Mouse (Mus musculus) monocyte, adult 59 days (primary cell): ENCODE data around the gene Ift122. TPM values are rescaled to one million over a fixed set of nuclear protein-coding genes. Genes with fewer than 3 reads are reported as not detected.

Experiments
- total RNA-seq, 2 experiments: library from RNA; stranded (reverse); gene quantifications; one replicate each; pipeline ENCODE4 v1.2.4; 2023

Ift122 gene
- 1 to 10 TPM; 3.3 to 7.1 TPM for total RNA-seq

DNA sequence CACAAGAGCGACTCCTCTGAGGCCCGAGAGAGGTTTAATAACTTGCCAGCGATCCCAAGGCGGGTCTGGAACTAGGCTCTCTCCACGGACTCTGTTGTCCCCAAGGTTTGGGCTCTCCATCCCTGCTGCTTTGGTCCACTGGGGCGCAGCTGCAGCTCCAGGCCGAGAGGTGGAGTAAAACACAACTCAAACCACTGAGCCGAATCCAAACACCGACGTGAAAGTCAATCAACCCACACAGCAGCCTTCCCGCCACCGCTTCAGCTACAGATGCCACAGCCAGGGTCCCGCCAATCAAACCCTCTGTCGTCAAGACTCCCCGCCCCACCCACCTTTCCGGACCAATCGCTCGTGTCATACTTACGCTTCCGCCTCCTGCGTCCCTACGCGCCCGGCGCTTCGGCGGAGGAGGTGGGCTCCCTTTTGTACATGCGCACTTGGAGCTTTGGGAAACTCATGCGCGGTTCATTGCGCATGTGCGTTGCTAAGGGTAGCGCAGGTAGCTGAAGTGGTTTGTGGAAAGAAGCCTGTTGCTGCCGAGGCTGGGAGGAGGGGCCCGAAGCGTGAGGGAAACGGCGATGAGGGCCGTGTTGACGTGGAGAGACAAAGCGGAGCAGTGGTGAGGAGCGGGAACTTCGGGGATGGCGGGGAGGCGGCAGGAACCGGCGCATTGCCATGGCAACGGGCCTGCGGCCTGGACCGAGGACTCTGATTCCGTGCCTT is at the start of gene Ift122, which contains the start of gene Mbd4:
Ift122 (plus strand) TSS at position 380 of the 723 bp plus-strand sequence.
Mbd4 (minus strand) TSS at position 281 of the 723 bp plus-strand sequence.

GRCm38 (mm10) chr6:115808488-115809231 is 44.6 kb upstream of the Ift122 start, which contains the start of gene Rpl32:
TSS of gene Rpl32 (minus strand) at chr6:115808747.

GRCm38 (mm10) chr6:115838161-115838597 is 15.1 kb upstream of the Ift122 start, which contains the start of gene Efcab12:
TSS of gene Efcab12 (minus strand) at chr6:115838412.

GRCm38 (mm10) chr6:115931639-115932038 is 78.4 kb downstream of the Ift122 start, which contains the start of gene Rho:
TSS of gene Rho (plus strand) at chr6:115931748.

DNA sequence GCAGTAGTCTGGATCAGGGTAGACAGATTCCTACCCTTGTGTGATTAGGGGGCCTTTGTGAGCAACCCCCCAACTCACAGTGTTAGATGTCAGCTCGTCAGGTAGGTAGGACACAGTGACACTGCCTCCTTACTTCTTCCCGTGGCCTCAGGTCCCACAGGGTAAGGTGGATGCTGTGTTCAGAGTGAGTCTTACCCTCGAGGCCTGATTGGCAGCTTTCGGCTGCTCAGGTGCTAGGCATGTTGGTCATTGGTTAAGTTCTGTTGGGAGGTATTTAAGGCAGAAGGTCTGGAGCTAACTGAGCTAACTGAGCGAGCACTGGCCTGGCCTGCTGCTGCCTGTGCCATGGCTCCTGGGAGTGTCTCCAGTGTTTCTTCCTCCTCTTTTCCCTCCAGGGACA is 91.4 kb downstream of the Ift122 start, which contains the start of gene H1foo:
H1foo (plus strand) TSS at position 301 of the 400 bp plus-strand sequence.

Other genes with a start within 250 kb of the Ift122 start
- 100 to 1,000 TPM; 212 to 220 TPM for gene Raf1, start 176.8 kb upstream of the Ift122 start, total RNA-seq
- not detected for gene Tmem40, start 91.1 kb upstream of the Ift122 start, total RNA-seq
- gene Cand2, start 78.9 kb upstream of the Ift122 start, total RNA-seq: under 1 TPM in 1 of 2 experiments, not detected in 1; 0.12 TPM
- 1,000 to 10,000 TPM; 1,643 to 1,718 TPM for gene Rpl32, start 44.7 kb upstream of the Ift122 start, total RNA-seq
- gene Efcab12, start 15.1 kb upstream of the Ift122 start, total RNA-seq: not detected
- 1 to 10 TPM; 7.9 to 8.5 TPM for gene Mbd4, start 99 bp upstream of the Ift122 start, total RNA-seq
- not detected for gene Rho, start 78.3 kb downstream of the Ift122 start, total RNA-seq
- not detected for gene H1foo, start 91.5 kb downstream of the Ift122 start, total RNA-seq
- gene Plxnd1, start 141.5 kb downstream of the Ift122 start, total RNA-seq: 100 to 1,000 TPM; 226 to 263 TPM